In genomic region chr5:118465991-118466750, GRCm38 (mm10) we compare ENCODE assay signal across 8 mouse cellular contexts.
DNase-seq lines count a peak whose midpoint lies in the region; ATAC-seq and TF ChIP-seq lines count a peak whose summit lies in the region.

No protein-coding gene starts in this region.

- TF ChIP-seq CTCF in heart, adult 2 months (IDR thresholded peaks at IDR 0.05): no peak
- TF ChIP-seq CTCF in liver, embryonic 14.5 days (IDR thresholded peaks at IDR 0.05; ENCODE audit: low read depth): no peak

- peak overlapping the region; percentile 78 for H3K4me2 ChIP-seq in heart, embryonic 12.5 days
- H3K4me2 ChIP-seq in liver, embryonic 14.5 days (ENCODE audit: low read depth): peak overlapping the region; percentile 96
- H3K4me2 ChIP-seq in stomach, embryonic 15.5 days: peak overlapping the region; percentile 58

- TF ChIP-seq EP300 in heart, adult 2 months (IDR thresholded peaks at IDR 0.05; ENCODE audit: insufficient read depth, low read depth, low read length): no peak
- no peak for TF ChIP-seq EP300 in liver, embryonic 14.5 days (IDR thresholded peaks at IDR 0.05; ENCODE audit: low read depth)

- WGBS in heart, adult 2 months: 15% methylated on average over 10 of the region's 10 CpGs
- WGBS in heart, embryonic 12.5 days: 12% methylated on average over 10 of the region's 10 CpGs
- WGBS in liver, embryonic 14.5 days (ENCODE audit: insufficient replicate concordance): 7% methylated on average over 10 of the region's 10 CpGs
- 14% methylated on average over 10 of the region's 10 CpGs for WGBS in stomach, embryonic 15.5 days

- H3K27me3 ChIP-seq in heart, adult 2 months (ENCODE audit: control insufficient read depth, insufficient read depth, low read length): no peaks in the 10 kb centered on the region
- no peaks in the 10 kb centered on the region for H3K27me3 ChIP-seq in heart, embryonic 12.5 days (replicated peaks)
- peaks cover 13% of the 10 kb centered on the region for H3K27me3 ChIP-seq in liver, embryonic 14.5 days (ENCODE audit: control insufficient read depth, insufficient read depth, low read length)
- H3K27me3 ChIP-seq in stomach, embryonic 15.5 days (replicated peaks): no peaks in the 10 kb centered on the region

- intact Hi-C loops in heart, adult 2 months (cut with DNase I): no loop called here
- intact Hi-C loops in heart, postnatal 14 days (cut with DNase I): no loop called here

- DNase-seq in heart, adult 2 months: peak in 1 of 2 experiments; percentile 38
- no peak for DNase-seq in heart, postnatal 14 days
- peak; percentile 56 for DNase-seq in adrenal gland, adult 2 months
- no peak for DNase-seq in liver, embryonic 14.5 days (ENCODE audit: low read depth in 3 of 3, low spot score in 3 of 3)
- DNase-seq in layer of hippocampus, postnatal 36 days: no peak
- no peak for DNase-seq in right cerebral cortex, adult 18-20 months

- H3K9ac ChIP-seq in heart, adult 2 months (ENCODE audit: low read depth, low read length): no peak overlapping the region
- peak overlapping the region; percentile 69 for H3K9ac ChIP-seq in heart, embryonic 12.5 days
- H3K9ac ChIP-seq in liver, embryonic 14.5 days (replicated peaks): peak overlapping the region; percentile 77
- H3K9ac ChIP-seq in stomach, embryonic 15.5 days: no peak overlapping the region

- no peak for TF ChIP-seq POLR2A in heart, adult 2 months (IDR thresholded peaks at IDR 0.05; ENCODE audit: insufficient read depth, low read depth, low read length)

- peak overlapping the region; percentile 9 for H3K27ac ChIP-seq in heart, adult 2 months
- peak overlapping the region; percentile 65 for H3K27ac ChIP-seq in heart, embryonic 12.5 days (ENCODE audit: poor library complexity, severe bottlenecking)
- H3K27ac ChIP-seq in liver, embryonic 14.5 days: peak overlapping the region; percentile 42
- peak overlapping the region; percentile 52 for H3K27ac ChIP-seq in stomach, embryonic 15.5 days

- H3K4me1 ChIP-seq in heart, adult 2 months (ENCODE audit: control insufficient read depth, insufficient read depth, low read length): peaks cover 9% of the 10 kb centered on the region
- peaks cover 32% of the 10 kb centered on the region for H3K4me1 ChIP-seq in heart, embryonic 12.5 days (replicated peaks)
- peaks cover 23 to 28% of the 10 kb centered on the region in 2 experiments for H3K4me1 ChIP-seq in liver, embryonic 14.5 days (replicated peaks; ENCODE audit: control insufficient read depth in 2 of 2, insufficient read depth in 2 of 2, low read length in 1 of 2)
- peaks cover 28% of the 10 kb centered on the region for H3K4me1 ChIP-seq in stomach, embryonic 15.5 days

- no peak overlapping the region for H3K4me3 ChIP-seq in heart, adult 2 months
- peak overlapping the region; percentile 35 for H3K4me3 ChIP-seq in heart, embryonic 12.5 days
- H3K4me3 ChIP-seq in liver, embryonic 14.5 days (ENCODE audit: insufficient read depth in 1 of 2, low read depth in 2 of 2, low read length in 2 of 2): peak overlapping the region in 1 of 2 experiments; percentile 51; a peak in 2 of 4 replicates
- peak overlapping the region; percentile 31 for H3K4me3 ChIP-seq in stomach, embryonic 15.5 days (replicated peaks)

- peak; percentile 6; the same call in 1 of the 2 replicates for ATAC-seq in heart, embryonic 12.5 days (ENCODE audit: insufficient number of reproducible peaks, low FRiP score)
- peak; percentile 32 for ATAC-seq in liver, embryonic 14.5 days (ENCODE audit: insufficient read depth)
- no peak; the same call in 1 of the 2 replicates for ATAC-seq in stomach, embryonic 15.5 days (ENCODE audit: insufficient read depth, low FRiP score, low read depth)

- H3K36me3 ChIP-seq in heart, adult 2 months (ENCODE audit: control insufficient read depth, insufficient read depth, low read length): no peaks in the 10 kb centered on the region
- no peaks in the 10 kb centered on the region for H3K36me3 ChIP-seq in heart, embryonic 12.5 days
- no peaks in the 10 kb centered on the region for H3K36me3 ChIP-seq in liver, embryonic 14.5 days (replicated peaks; ENCODE audit: control insufficient read depth, insufficient read depth, low read depth)
- H3K36me3 ChIP-seq in stomach, embryonic 15.5 days: no peaks in the 10 kb centered on the region

- no peaks in the 10 kb centered on the region for H3K79me2 ChIP-seq in heart, adult 2 months (replicated peaks; ENCODE audit: control insufficient read depth, insufficient read depth, low read length)

- H3K9me3 ChIP-seq in heart, embryonic 12.5 days (replicated peaks): no peaks in the 10 kb centered on the region; the same call in 1 of the 2 replicates
- H3K9me3 ChIP-seq in liver, embryonic 14.5 days (ENCODE audit: control insufficient read depth, low read length): no peaks in the 10 kb centered on the region
- no peaks in the 10 kb centered on the region for H3K9me3 ChIP-seq in stomach, embryonic 15.5 days

Comparison
In these comparisons a context has a peak if more than half of its experiments do, and no peak if none do; other contexts are left out.
1. H3K9ac ChIP-seq: peak in heart, embryonic 12.5 days (single experiment) and liver, embryonic 14.5 days (single experiment); none in heart, adult 2 months (single experiment) and stomach, embryonic 15.5 days (single experiment).
2. H3K27ac ChIP-seq: peak in every context shown above with its lines; median percentile 65 in heart, embryonic 12.5 days; 52 in stomach, embryonic 15.5 days; 42 in liver, embryonic 14.5 days; 9 in heart, adult 2 months.
3. Peak in every context shown above with its lines, with median percentiles within 50 percentile points of each other: H3K4me2 ChIP-seq.